Mouse (Mus musculus) kidney, postnatal 0 days (tissue): ENCODE measurements around the gene Dmxl2. TPM values are rescaled to one million over a fixed set of nuclear protein-coding genes. Genes with fewer than 3 reads are reported as not detected.
A peak's percentile ranks its signal among the peaks of the same experiment; 100 is the strongest.

Experiments
- ATAC-seq: fragments of 200-750 bp; cut with Nextera tagmentation; replicated peaks from 2 replicates; pipeline ENCODE4 v1.8.0; 2017; ENCODE audit warnings: low read depth, moderate number of reproducible peaks, moderate TSS enrichment, moderate library complexity; ENCODE audit not compliant: low FRiP score
- DNase-seq: peaks from one replicate; pipeline ENCODE4 v3.0.0-alpha.2; 2016; ENCODE audit warnings: low spot score
- H3K27ac ChIP-seq: fragments of 300-500 bp; sonication (generic); 2 replicates; pipeline ENCODE4 v1.5.1; 2014; ENCODE audit warnings: mild to moderate bottlenecking
- H3K27me3 ChIP-seq: fragments of 300-500 bp; sonication (generic); 2 replicates; pipeline ENCODE4 v1.6.1; 2014; ENCODE audit warnings: low read length, mixed read lengths; ENCODE audit not compliant: insufficient read depth
- H3K36me3 ChIP-seq: fragments of 300-500 bp; sonication (generic); 2 replicates; pipeline ENCODE4 v1.6.1; 2014; ENCODE audit warnings: low read length, mixed read lengths; ENCODE audit not compliant: insufficient read depth
- H3K4me1 ChIP-seq: fragments of 300-500 bp; sonication (generic); replicated peaks from 2 replicates; pipeline ENCODE4 v1.6.1; 2014; ENCODE audit warnings: antibody characterized with exemption, low read length, mixed read lengths; ENCODE audit not compliant: insufficient read depth
- H3K4me2 ChIP-seq: fragments of 300-500 bp; sonication (generic); 2 replicates; pipeline ENCODE4 v1.6.1; 2014; ENCODE audit warnings: mild to moderate bottlenecking, low read length, moderate library complexity, mixed read lengths
- H3K4me3 ChIP-seq: fragments of 300-500 bp; sonication (generic); replicated peaks from 2 replicates; pipeline ENCODE4 v1.5.1; 2014; ENCODE audit warnings: low read depth, low read length
- H3K9ac ChIP-seq: fragments of 300-500 bp; sonication (generic); 2 replicates; pipeline ENCODE4 v1.6.1; 2014; ENCODE audit warnings: low read depth, low read length
- H3K9me3 ChIP-seq: fragments of 300-500 bp; sonication (generic); replicated peaks from 2 replicates; pipeline ENCODE4 v1.6.1; 2016; ENCODE audit warnings: low read length, inconsistent platforms, mixed read lengths
- CTCF ChIP-seq: IDR thresholded peaks from 2 replicates; pipeline ENCODE4 v1.5.1; 2016; ENCODE audit warnings: antibody characterized with exemption, low read depth, mild to moderate bottlenecking, moderate library complexity
- WGBS: fragments of 180-500 bp; shearing (Covaris S2); extraction: QIAGEN DNeasy Blood & Tissue Kit; methylation state at CpG from one replicate; pipeline ENCODE4 v1.1.7; 2014; 5-methylcytosine and 5-hydroxymethylcytosine counted together
- polyA plus RNA-seq: library from polyadenylated mRNA; unstranded; fragments of >200 nt; fragmentation: Nextera tagmentation; extraction: Ambion mirVana; gene quantifications from 2 replicates; pipeline ENCODE4 v1.2.1, GENCODE M21; 2015

The Dmxl2 gene
- polyA plus RNA-seq, 1 experiment from 2014 or later: 8.5 TPM

DNA sequence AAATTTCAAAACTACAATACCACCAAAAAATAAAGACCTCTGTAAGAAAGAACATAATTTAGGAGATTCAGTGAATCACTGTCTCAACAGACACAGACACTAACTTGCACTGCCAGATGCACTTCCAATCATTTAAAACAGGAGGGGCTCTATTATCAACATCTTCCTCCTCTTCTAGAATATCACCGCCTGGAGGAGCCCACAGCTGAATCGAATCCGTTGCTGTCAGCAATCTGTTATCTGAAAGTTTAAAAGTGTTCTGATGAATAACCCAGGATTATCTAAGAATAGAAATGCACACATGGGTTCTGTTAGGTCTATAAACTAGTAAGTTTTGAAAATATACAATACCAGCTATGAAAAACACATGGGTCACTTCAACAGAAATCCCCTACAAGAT is 28.6 kb downstream of the Dmxl2 start:
- Histone ChIP-seq H3K36me3 (no peaks in the 10 kb centered on the region), H3K9ac (no peak overlapping the region), H3K4me2 (no peak overlapping the region), H3K4me1 (no peaks in the 10 kb centered on the region), H3K27me3 (no peaks in the 10 kb centered on the region), H3K4me3 (no peak overlapping the region), H3K27ac (no peak overlapping the region), H3K9me3 (no peaks in the 10 kb centered on the region)
- ATAC-seq (no peak), DNase-seq (no peak)
- no peak for TF ChIP-seq CTCF
- WGBS: 29% methylated on average over 3 of the region's 3 CpGs

DNA sequence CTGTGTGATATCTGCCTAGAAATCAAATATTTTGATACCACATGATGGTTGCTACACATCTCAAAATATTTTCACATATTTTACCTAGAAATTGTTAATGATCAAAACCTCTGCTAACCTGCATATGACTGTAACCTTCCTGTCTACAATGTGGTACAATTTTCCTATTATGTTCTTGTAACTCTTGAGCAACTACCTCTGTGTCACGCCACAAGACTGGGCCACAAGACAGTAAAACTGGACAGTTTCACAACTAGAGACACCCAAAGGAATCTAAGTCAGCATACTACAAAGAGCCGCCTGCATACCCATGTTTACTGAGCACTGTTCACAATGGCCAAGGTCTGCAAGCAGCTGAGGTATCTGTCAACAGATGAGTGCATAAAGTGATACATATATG is 32.1 kb downstream of the Dmxl2 start:
- no peaks in the 10 kb centered on the region for H3K27me3 ChIP-seq
- H3K4me2 ChIP-seq: no peak overlapping the region
- no peak for TF ChIP-seq CTCF
- H3K9me3 ChIP-seq: no peaks in the 10 kb centered on the region
- H3K9ac ChIP-seq: no peak overlapping the region
- H3K4me3 ChIP-seq: no peak overlapping the region
- ATAC-seq (no peak), DNase-seq (no peak)
- no peaks in the 10 kb centered on the region for H3K4me1 ChIP-seq
- 84% methylated on average over 2 of the region's 2 CpGs for WGBS
- H3K36me3 ChIP-seq: no peaks in the 10 kb centered on the region
- H3K27ac ChIP-seq: no peak overlapping the region

DNA sequence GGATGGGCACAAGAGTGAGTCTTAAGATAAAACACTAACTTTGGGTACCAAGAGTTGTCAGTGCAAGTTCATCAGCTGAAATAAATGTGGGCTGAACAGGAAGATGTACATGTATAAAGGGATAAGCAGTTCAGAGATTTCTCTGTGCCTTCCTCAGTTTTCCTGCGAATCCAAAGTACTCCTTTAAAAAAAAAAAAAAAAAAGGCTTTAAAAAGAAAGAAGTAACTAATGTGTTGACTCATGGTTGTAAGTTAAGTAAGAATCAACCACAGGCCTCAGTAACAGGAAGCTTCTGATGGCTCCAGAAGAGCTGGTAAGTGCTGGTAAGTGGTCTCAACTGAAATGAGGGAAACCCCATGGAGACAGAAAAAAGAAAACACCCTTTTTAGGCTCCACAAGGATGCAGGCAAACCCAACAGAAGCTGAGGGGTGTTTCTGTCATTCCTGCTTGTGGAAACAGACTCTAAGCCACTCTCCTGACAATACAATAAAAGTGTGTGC is 33.9 kb downstream of the Dmxl2 start:
- ATAC-seq: no peak

DNA sequence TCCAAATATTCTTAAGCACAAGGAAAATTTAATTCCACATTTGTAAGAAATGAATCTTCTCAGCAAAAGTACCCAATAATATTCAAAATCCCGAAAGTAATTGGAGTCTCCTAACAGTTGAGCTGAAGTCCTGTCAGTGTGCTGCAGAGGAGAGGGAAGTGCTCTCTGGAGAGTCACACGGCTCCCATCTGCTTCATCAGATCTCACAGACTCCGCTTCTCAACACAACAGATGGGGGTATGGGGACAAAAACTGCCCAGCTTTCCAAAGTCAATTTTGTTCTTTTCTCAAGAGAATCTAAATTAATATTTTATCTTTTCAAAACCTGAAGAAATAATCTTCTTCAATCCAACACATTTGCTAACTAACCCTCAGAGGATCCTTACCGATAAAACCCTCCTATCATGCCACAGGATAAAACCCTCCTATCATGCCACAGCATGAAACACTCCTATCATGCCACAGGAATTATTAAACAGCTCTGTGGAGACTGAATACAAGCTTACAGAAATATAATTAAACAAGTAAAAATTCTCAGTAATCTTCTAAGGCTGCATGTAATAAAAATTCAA is 37.9 kb downstream of the Dmxl2 start:
- TF ChIP-seq CTCF: no peak
- ATAC-seq (no peak), DNase-seq (no peak)
- Histone ChIP-seq H3K4me2 (no peak overlapping the region), H3K9me3 (no peaks in the 10 kb centered on the region), H3K4me1 (no peaks in the 10 kb centered on the region), H3K4me3 (no peak overlapping the region), H3K36me3 (no peaks in the 10 kb centered on the region), H3K27me3 (no peaks in the 10 kb centered on the region), H3K27ac (no peak overlapping the region), H3K9ac (no peak overlapping the region)
- WGBS: 84% methylated on average over 4 of the region's 4 CpGs

More for the DNA sequence above, 33.9 kb downstream of the Dmxl2 start:
- no peak overlapping the region for H3K9ac ChIP-seq
- no peak for DNase-seq
- H3K4me1 ChIP-seq: no peaks in the 10 kb centered on the region
- WGBS: 78% methylated on average over 1 of the region's 1 CpGs
- no peak for TF ChIP-seq CTCF
- H3K4me3 ChIP-seq: no peak overlapping the region
- H3K9me3 ChIP-seq: no peaks in the 10 kb centered on the region
- no peaks in the 10 kb centered on the region for H3K36me3 ChIP-seq
- H3K4me2 ChIP-seq: no peak overlapping the region
- H3K27me3 ChIP-seq: no peaks in the 10 kb centered on the region
- H3K27ac ChIP-seq: no peak overlapping the region

DNA sequence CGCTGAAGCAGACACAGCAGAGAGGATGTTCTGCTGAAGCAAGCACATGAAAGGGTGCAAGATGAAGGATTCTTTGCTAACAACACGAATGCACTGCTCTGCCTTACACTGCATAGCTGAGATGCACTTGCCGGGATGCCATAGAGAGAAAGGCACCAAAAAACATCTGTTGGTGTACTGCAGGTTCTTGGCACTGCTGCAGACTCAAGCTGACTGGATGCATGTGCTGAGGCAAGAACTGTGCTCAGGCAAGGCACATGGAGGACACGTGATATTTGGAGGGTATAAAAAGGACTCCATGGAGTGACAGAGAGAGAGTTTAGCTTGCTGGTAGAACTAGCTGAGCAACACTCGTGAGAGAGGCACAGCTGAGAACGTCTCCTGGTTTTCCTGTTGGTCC is 62.4 kb downstream of the Dmxl2 start:
- DNase-seq (no peak), ATAC-seq (no peak)
- Histone ChIP-seq H3K36me3 (no peaks in the 10 kb centered on the region), H3K27me3 (no peaks in the 10 kb centered on the region), H3K9me3 (no peaks in the 10 kb centered on the region), H3K9ac (no peak overlapping the region), H3K4me1 (no peaks in the 10 kb centered on the region), H3K27ac (no peak overlapping the region), H3K4me3 (no peak overlapping the region), H3K4me2 (no peak overlapping the region)
- WGBS: 74% methylated on average over 6 of the region's 6 CpGs
- TF ChIP-seq CTCF: no peak

DNA sequence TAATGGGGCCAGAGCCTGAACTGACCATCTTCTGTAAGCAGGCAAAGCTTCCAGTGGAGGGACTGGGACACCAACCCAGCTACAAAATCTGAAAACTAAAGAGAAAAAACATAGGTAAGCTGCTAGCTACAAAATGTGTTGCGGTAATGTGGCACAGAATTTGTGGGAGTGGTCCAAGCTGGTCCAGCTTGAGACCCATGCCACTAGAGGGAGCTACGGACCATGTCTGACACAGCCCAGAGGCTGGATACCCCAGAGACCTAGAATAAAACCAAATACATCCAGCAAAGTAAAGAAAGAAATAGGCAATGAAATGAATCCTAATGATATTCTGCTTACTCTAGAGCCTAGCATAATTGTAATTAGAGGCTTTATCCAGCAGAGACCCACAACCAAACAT is 63.2 kb downstream of the Dmxl2 start:
- Histone ChIP-seq H3K4me2 (no peak overlapping the region), H3K27ac (no peak overlapping the region), H3K4me1 (no peaks in the 10 kb centered on the region), H3K27me3 (no peaks in the 10 kb centered on the region), H3K9me3 (no peaks in the 10 kb centered on the region), H3K4me3 (no peak overlapping the region), H3K9ac (no peak overlapping the region), H3K36me3 (no peaks in the 10 kb centered on the region)
- DNase-seq (peak; percentile 73), ATAC-seq (no peak)
- WGBS: 25% methylated on average over 2 of the region's 2 CpGs
- TF ChIP-seq CTCF: peak; percentile 76

DNA sequence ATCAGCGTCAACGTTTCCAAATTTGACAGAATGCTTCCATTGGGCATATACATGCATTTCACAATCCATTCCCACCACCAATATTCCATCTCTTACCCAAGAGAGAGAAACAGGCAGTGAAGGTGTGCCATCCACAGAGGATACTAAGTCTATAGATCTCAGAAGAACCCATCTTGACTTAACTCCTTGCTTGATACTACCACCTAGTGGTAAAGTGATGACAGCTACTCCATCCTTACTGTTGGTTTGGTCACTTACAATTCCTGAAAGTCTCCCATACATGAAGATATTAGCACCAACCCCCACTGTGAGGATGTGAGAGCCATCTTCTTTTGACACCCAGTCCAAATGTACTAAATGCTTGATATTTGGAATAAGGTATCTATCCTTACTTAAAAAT is 85.2 kb downstream of the Dmxl2 start:
- 0 out of 2 replicates have a peak, but pooled peaks cover 2% of the 10 kb centered on the region for H3K36me3 ChIP-seq
- peak; percentile 47 for DNase-seq
- H3K27ac ChIP-seq: no peak overlapping the region
- no peaks in the 10 kb centered on the region for H3K27me3 ChIP-seq
- no peaks in the 10 kb centered on the region for H3K9me3 ChIP-seq
- peak; percentile 67 for TF ChIP-seq CTCF
- 92% methylated on average over 2 of the region's 2 CpGs for WGBS
- no peak overlapping the region for H3K4me3 ChIP-seq
- no peak overlapping the region for H3K4me2 ChIP-seq
- H3K4me1 ChIP-seq: no peaks in the 10 kb centered on the region
- no peak for ATAC-seq
- H3K9ac ChIP-seq: no peak overlapping the region
